Mouse (Mus musculus) midbrain, embryonic 10.5 days (tissue): Measurements from ENCODE around the gene Coq10a. TPM values are rescaled to one million over a fixed set of nuclear protein-coding genes. Genes with fewer than 3 reads are reported as not detected.
"Not testable (repeated sequence)": the region's sequence is repeated elsewhere in the genome, so short reads cannot be mapped to it uniquely, and the experiment has no call there.

ENCODE experiments used
- DNase-seq: peaks from one replicate; pipeline ENCODE4 v3.0.0-alpha.2; 2017; ENCODE audit warnings: low spot score
- H3K27ac ChIP-seq: fragments of 300-500 bp; sonication (generic); replicated peaks from 2 replicates; pipeline ENCODE4 v1.5.1; 2016; ENCODE audit warnings: mild to moderate bottlenecking
- H3K27me3 ChIP-seq: fragments of 300-500 bp; sonication (generic); 2 replicates; pipeline ENCODE4 v1.6.1; 2016; ENCODE audit warnings: low read depth, mild to moderate bottlenecking; ENCODE audit not compliant: poor library complexity, severe bottlenecking
- H3K36me3 ChIP-seq: fragments of 300-500 bp; sonication (generic); 2 replicates; pipeline ENCODE4 v1.6.1; 2016; ENCODE audit warnings: mild to moderate bottlenecking, moderate library complexity
- H3K4me1 ChIP-seq: fragments of 300-500 bp; sonication (generic); 2 replicates; pipeline ENCODE4 v1.6.1; 2016
- H3K4me3 ChIP-seq: fragments of 300-500 bp; sonication (generic); 2 replicates; pipeline ENCODE4 v1.5.1; 2016; ENCODE audit warnings: mild to moderate bottlenecking, moderate library complexity
- H3K9me3 ChIP-seq: fragments of 300-500 bp; sonication (generic); replicated peaks from 2 replicates; pipeline ENCODE4 v1.6.1; 2016; ENCODE audit warnings: mild to moderate bottlenecking
- WGBS: fragments of 180-500 bp; shearing (Covaris S2); methylation state at CpG from one replicate; pipeline ENCODE4 v1.1.7; 2016; 5-methylcytosine and 5-hydroxymethylcytosine counted together
- microRNA-seq: library from miRNA; unstranded; fragments of <30 nt; microRNA quantifications from one replicate; pipeline ENCODE4, GENCODE M21; 2017
- polyA plus RNA-seq: library from polyadenylated mRNA; unstranded; fragments of >200 nt; fragmentation: Nextera tagmentation; extraction: Ambion mirVana; gene quantifications from 2 replicates; pipeline ENCODE4 v1.2.1, GENCODE M21; 2016

Coq10a gene
- polyA plus RNA-seq, 1 experiment from 2014 or later = 13.2 TPM

DNA sequence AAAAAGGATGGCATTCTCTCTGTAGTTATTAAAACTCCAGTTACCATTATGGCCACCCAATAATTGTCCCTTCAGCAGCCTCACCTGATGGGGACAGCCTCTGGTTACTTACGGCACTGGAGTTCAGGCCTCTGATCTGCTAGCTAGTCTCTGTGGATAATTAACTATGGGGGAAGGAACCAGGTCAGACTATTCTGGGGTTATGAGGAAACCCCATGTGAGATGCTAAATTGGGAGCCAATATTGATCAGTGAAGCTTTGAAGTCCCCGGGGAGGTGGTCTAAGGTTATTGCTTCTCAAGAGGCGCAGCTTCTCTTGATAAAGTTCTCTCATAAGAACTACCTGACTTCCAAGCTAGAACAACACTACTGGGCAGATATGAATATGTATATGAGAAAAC lies 32.6 kb downstream of the Coq10a start:
- DNase-seq = no peak
- Histone ChIP-seq H3K4me3 (0 out of 2 replicates have a peak overlapping the region, but pooled peaks have one; percentile 90), H3K27ac (no peak overlapping the region), H3K36me3 (peaks cover 15% of the 10 kb centered on the region), H3K9me3 (no peaks in the 10 kb centered on the region), H3K27me3 (no peaks in the 10 kb centered on the region), H3K4me1 (peaks cover 28% of the 10 kb centered on the region)
- WGBS = 97% methylated on average over 3 of the region's 3 CpGs

- no peaks in the 10 kb centered on the region for H3K27me3 ChIP-seq
- no peak overlapping the region for H3K27ac ChIP-seq
- no peak overlapping the region for H3K4me3 ChIP-seq
- WGBS = 3% methylated on average over 4 of the region's 4 CpGs
- DNase-seq = peak; percentile 63
- peaks cover 10% of the 10 kb centered on the region for H3K36me3 ChIP-seq
- H3K9me3 ChIP-seq = no peaks in the 10 kb centered on the region
- peaks cover 28% of the 10 kb centered on the region for H3K4me1 ChIP-seq
These were observed 33.2 kb downstream of the Coq10a start for GRCm38 (mm10) chr10:128335582-128335981.

DNA sequence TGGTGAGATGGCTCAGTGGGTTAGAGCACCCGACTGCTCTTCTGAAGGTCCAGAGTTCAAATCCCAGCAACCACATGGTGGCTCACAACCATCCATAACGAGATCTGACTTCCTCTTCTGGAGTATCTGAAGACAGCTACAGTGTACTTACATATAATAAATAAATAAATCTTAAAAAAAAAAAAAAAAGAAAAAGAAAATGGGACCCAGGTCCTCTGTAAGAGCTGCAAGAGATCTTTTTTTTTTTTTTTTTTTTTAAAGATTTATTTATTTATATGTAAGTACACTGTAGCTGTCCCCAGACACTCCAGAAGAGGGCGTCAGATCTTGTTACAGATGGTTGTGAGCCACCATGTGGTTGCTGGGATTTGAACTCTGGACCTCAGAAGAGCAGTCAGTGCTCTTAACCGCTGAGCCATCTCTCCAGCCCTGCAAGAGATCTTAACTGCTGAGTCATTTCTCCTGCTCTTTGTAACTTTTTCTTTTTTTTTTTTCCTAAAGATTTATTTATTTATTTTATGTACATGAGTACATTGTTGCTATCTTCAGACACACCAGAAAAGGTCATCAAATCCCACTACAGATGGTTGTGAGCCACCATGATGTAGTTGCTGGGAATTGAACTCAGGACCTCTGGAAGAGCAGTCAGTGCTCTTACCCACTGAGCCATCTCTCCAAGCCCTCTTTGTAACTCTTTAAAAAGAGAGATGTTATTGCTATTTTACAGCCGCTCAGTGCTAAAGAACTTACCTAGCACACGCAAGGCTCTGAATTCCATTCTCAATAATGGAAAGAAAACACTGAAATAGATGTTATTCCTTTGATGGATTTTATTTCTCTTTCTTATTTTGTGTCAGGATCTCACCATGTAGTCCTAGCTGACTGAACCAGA lies 36.2 kb downstream of the Coq10a start:
- WGBS = 82% methylated on average over 6 of the region's 6 CpGs
- H3K27ac ChIP-seq, H3K9me3 ChIP-seq, H3K4me1 ChIP-seq, DNase-seq, H3K4me3 ChIP-seq, H3K27me3 ChIP-seq: not testable (repeated sequence)
- H3K36me3 ChIP-seq = peaks cover 23% of the 10 kb centered on the region

DNA sequence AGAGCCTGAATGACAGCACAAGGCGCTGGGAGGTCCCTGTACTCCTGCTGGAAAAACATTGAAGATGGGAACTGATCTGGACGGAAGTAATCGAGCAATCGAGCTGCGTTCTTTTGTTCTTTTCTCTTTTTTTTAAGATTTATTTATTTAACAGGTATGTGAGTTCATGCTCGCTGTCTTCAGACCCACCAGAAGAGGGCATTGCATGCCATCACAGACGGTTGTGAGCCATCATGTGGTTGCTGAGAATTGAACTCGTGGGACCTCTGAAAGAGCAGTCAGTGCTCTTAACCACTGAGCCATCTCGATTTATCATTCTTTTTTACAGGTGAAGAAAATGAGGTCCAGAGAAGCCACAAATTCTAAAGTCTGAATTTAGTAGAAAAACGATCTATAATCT lies 41.2 kb downstream of the Coq10a start:
- 92% methylated on average over 10 of the region's 10 CpGs for WGBS
- no peak overlapping the region for H3K27ac ChIP-seq
- DNase-seq = no peak
- peaks cover 59% of the 10 kb centered on the region for H3K36me3 ChIP-seq
- H3K4me3 ChIP-seq = no peak overlapping the region
- peaks cover 16% of the 10 kb centered on the region for H3K4me1 ChIP-seq
- no peaks in the 10 kb centered on the region for H3K27me3 ChIP-seq
- H3K9me3 ChIP-seq = no peaks in the 10 kb centered on the region

DNA sequence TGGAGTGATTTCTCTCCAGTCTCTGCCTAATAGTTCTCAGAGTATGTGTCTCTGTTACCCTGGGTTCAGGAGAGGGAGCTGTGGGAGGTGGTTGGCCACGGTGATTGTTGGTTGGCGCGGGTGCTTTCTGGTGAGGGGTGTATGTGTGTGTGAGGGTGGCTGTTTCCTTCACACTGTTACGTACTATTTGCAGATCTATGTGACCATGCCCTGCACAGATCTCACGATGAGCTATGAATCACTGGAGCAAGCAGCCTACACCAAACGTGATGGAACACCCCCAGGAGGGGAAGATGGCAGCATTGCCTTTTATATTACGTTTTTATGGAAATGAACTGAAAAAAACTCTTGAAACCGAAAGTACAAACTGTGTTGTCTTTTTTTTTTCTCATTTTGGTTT lies 42.0 kb downstream of the Coq10a start:
- H3K27me3 ChIP-seq = no peaks in the 10 kb centered on the region
- peaks cover 17% of the 10 kb centered on the region for H3K4me1 ChIP-seq
- no peaks in the 10 kb centered on the region for H3K9me3 ChIP-seq
- WGBS = 93% methylated on average over 8 of the region's 8 CpGs
- no peak for DNase-seq
- H3K4me3 ChIP-seq = 0 out of 2 replicates have a peak overlapping the region, but pooled peaks have one; percentile 3
- peaks cover 59% of the 10 kb centered on the region for H3K36me3 ChIP-seq
- no peak overlapping the region for H3K27ac ChIP-seq

DNA sequence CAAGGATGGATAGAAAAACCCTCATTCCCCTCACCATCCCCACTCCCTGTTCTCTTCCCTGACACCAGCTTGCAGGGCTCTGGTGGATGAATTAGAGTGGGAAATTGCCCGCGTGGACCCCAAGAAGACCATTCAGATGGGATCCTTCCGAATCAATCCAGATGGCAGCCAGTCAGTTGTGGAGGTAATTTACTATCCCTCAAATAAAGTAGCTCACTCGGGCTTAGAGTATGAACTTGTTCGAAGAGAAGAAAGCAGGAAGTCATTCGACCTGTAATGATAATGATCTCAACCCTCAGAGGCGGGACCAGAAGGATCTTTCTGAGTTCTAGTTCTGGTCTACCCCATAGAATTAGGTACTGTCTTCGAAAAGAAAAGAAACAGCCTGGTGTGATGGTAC lies 45.3 kb downstream of the Coq10a start:
- no peak for DNase-seq
- Histone ChIP-seq H3K27me3 (no peaks in the 10 kb centered on the region), H3K4me1 (peaks cover 21% of the 10 kb centered on the region), H3K36me3 (peaks cover 75% of the 10 kb centered on the region), H3K4me3 (peak overlapping the region; percentile 90), H3K27ac (peak overlapping the region; percentile 98), H3K9me3 (no peaks in the 10 kb centered on the region)
- WGBS = 87% methylated on average over 8 of the region's 8 CpGs

- under 1% methylated on average over 40 of the region's 40 CpGs for WGBS
- Histone ChIP-seq H3K4me3 (peak within 1 kb of the TSS; percentile 90), H3K27me3 (no peaks in the 10 kb centered on the region), H3K36me3 (peaks cover 75% of the 10 kb centered on the region), H3K27ac (peak within 1 kb of the TSS; percentile 98), H3K9me3 (no peaks in the 10 kb centered on the region), H3K4me1 (peaks cover 21% of the 10 kb centered on the region)
- DNase-seq = peak; percentile 97
These were observed 46.4 kb downstream of the Coq10a start, which contains the start of gene Cnpy2 for GRCm38 (mm10) chr10:128322141-128323108. TSS of gene Cnpy2 (plus strand) at chr10:128322459.

- peaks cover 75% of the 10 kb centered on the region for H3K36me3 ChIP-seq
- 62% methylated on average over 12 of the region's 12 CpGs for WGBS
- peak overlapping the region; percentile 98 for H3K27ac ChIP-seq
- H3K27me3 ChIP-seq = no peaks in the 10 kb centered on the region
- peak; percentile 18 for DNase-seq
- H3K4me1 ChIP-seq = peaks cover 21% of the 10 kb centered on the region
- no peaks in the 10 kb centered on the region for H3K9me3 ChIP-seq
- peak overlapping the region; percentile 90 for H3K4me3 ChIP-seq
These were observed 47.2 kb downstream of the Coq10a start for GRCm38 (mm10) chr10:128321641-128322040.

- Histone ChIP-seq H3K9me3 (no peaks in the 10 kb centered on the region), H3K27ac (no peak overlapping the region), H3K4me1 (no peaks in the 10 kb centered on the region), H3K27me3 (no peaks in the 10 kb centered on the region), H3K4me3 (no peak overlapping the region), H3K36me3 (peaks cover 98% of the 10 kb centered on the region)
- DNase-seq = no peak
- WGBS = 95% methylated on average over 8 of the region's 8 CpGs
These were observed 53.2 kb downstream of the Coq10a start for GRCm38 (mm10) chr10:128315578-128315977.

Small RNAs within 50 kb of the gene (microRNA-seq; reads per million reads assigned to microRNA genes)
- not detected for gene Gm25361
- not detected for gene Gm26308
- 1.5 reads per million for gene Mir6914
- 0.90 reads per million for gene Mir6915

Other genes starting within 250 kb of the Coq10a start
- 24.3 and 25.0 TPM in 2 replicates for gene Rbms2, start 188.7 kb downstream of the Coq10a start, polyA plus RNA-seq
- gene Gls2, start 174.5 kb downstream of the Coq10a start, polyA plus RNA-seq = 0.96 and 1.5 TPM in 2 replicates
- gene Spryd4, start 157.2 kb downstream of the Coq10a start, polyA plus RNA-seq = 28.3 and 32.7 TPM in 2 replicates
- 0.21 TPM in 1 of 2 replicates, not detected in the other for gene Mip, start 143.2 kb downstream of the Coq10a start, polyA plus RNA-seq
- gene Timeless, start 136.9 kb downstream of the Coq10a start, polyA plus RNA-seq = 86.6 and 89.4 TPM in 2 replicates
- 0.73 and 0.77 TPM in 2 replicates for gene Apon, start 114.9 kb downstream of the Coq10a start, polyA plus RNA-seq
- not detected in 2 replicates for gene Apof, start 100.3 kb downstream of the Coq10a start, polyA plus RNA-seq
- 12.6 and 16.1 TPM in 2 replicates for gene Stat2, start 98.4 kb downstream of the Coq10a start, polyA plus RNA-seq
- not detected in 2 replicates for gene Il23a, start 70.2 kb downstream of the Coq10a start, polyA plus RNA-seq
- gene Pan2, start 65.7 kb downstream of the Coq10a start, polyA plus RNA-seq = 43.3 and 50.2 TPM in 2 replicates
- 245 and 259 TPM in 2 replicates for gene Cnpy2, start 46.5 kb downstream of the Coq10a start, polyA plus RNA-seq
- 237 and 248 TPM in 2 replicates for gene Cs, start 31.3 kb downstream of the Coq10a start, polyA plus RNA-seq
- gene Ankrd52, start 8.1 kb upstream of the Coq10a start, polyA plus RNA-seq = 9.0 and 9.2 TPM in 2 replicates
- gene Slc39a5, start 32.2 kb upstream of the Coq10a start, polyA plus RNA-seq = 0.06 and 0.19 TPM in 2 replicates
- 149 and 151 TPM in 2 replicates for gene Nabp2, start 42.5 kb upstream of the Coq10a start, polyA plus RNA-seq
- 42.0 and 49.2 TPM in 2 replicates for gene Rnf41, start 42.7 kb upstream of the Coq10a start, polyA plus RNA-seq
- 75.2 and 110 TPM in 2 replicates for gene Smarcc2, start 90.3 kb upstream of the Coq10a start, polyA plus RNA-seq
- gene Myl6, start 125.1 kb upstream of the Coq10a start, polyA plus RNA-seq = 833 and 890 TPM in 2 replicates
- 1.8 and 2.9 TPM in 2 replicates for gene Myl6b, start 129.7 kb upstream of the Coq10a start, polyA plus RNA-seq
- 17.2 and 23.6 TPM in 2 replicates for gene Esyt1, start 156.9 kb upstream of the Coq10a start, polyA plus RNA-seq
- 15.4 and 19.5 TPM in 2 replicates for gene Zc3h10, start 178.8 kb upstream of the Coq10a start, polyA plus RNA-seq
- 2,872 and 3,266 TPM in 2 replicates for gene Rpl41, start 180.3 kb upstream of the Coq10a start, polyA plus RNA-seq
- 231 and 262 TPM in 2 replicates for gene Pa2g4, start 197.0 kb upstream of the Coq10a start, polyA plus RNA-seq
- gene Erbb3, start 220.7 kb upstream of the Coq10a start, polyA plus RNA-seq = 0.72 and 1.4 TPM in 2 replicates